ENCODE assay signal across 29 mouse cellular contexts in genomic region chr10:109160730-109161129, GRCm38 (mm10).
"Had no signal": no experiment of that assay in that cellular context is flagged by ENCODE, and none has a peak within 500 bp of the region (broad histone marks: within the 10 kb centered on the region; RNA-seq: fewer than 3 reads in every experiment).

No protein-coding gene starts in this region.

- DNase-seq: left cerebral cortex, postnatal 4 days; liver; liver, embryonic 13.5 days; liver, postnatal 0 days; lung, adult 18-20 months; lung, adult 2 months; lung, embryonic 14.5 days; lung, postnatal 10 days; lung, postnatal 14 days; lung, postnatal 36 days; lung, postnatal 4 days; midbrain, embryonic 14.5 days had no signal

- H3K4me1 ChIP-seq: limb, embryonic 10.5 days; limb, embryonic 12.5 days; limb, embryonic 15.5 days; liver, embryonic 12.5 days; liver, embryonic 13.5 days; liver, embryonic 15.5 days; lung, embryonic 15.5 days; megakaryocyte, embryonic 14.5 days; midbrain, embryonic 10.5 days; midbrain, embryonic 12.5 days; midbrain, embryonic 13.5 days; midbrain, embryonic 15.5 days had no signal

- H3K9ac ChIP-seq: limb, embryonic 12.5 days; limb, embryonic 13.5 days; limb, embryonic 15.5 days; liver, embryonic 12.5 days; liver, embryonic 13.5 days; liver, embryonic 14.5 days; liver, embryonic 15.5 days; liver, postnatal 0 days; lung, embryonic 14.5 days; lung, embryonic 15.5 days; midbrain, embryonic 12.5 days; midbrain, embryonic 13.5 days; midbrain, embryonic 15.5 days had no signal

- H3K9me3 ChIP-seq: limb, embryonic 10.5 days; limb, embryonic 12.5 days; limb, embryonic 13.5 days; limb, embryonic 15.5 days; liver, embryonic 12.5 days; liver, embryonic 15.5 days; lung, embryonic 15.5 days; midbrain, embryonic 10.5 days; midbrain, embryonic 12.5 days; midbrain, embryonic 13.5 days; midbrain, embryonic 15.5 days had no signal

- H3K36me3 ChIP-seq: limb, embryonic 10.5 days; limb, embryonic 12.5 days; limb, embryonic 13.5 days; limb, embryonic 15.5 days; liver, embryonic 12.5 days; liver, embryonic 13.5 days; liver, embryonic 15.5 days; lung, embryonic 15.5 days; midbrain, embryonic 10.5 days; midbrain, embryonic 12.5 days; midbrain, embryonic 13.5 days; midbrain, embryonic 15.5 days had no signal

- H3K4me3 ChIP-seq: limb, embryonic 10.5 days; limb, embryonic 12.5 days; limb, embryonic 13.5 days; limb, embryonic 15.5 days; liver, embryonic 12.5 days; liver, embryonic 13.5 days; liver, embryonic 15.5 days; lung, embryonic 15.5 days; megakaryocyte, embryonic 14.5 days; midbrain, embryonic 10.5 days; midbrain, embryonic 12.5 days; midbrain, embryonic 13.5 days; midbrain, embryonic 15.5 days; myocyte had no signal

- H3K4me2 ChIP-seq: limb, embryonic 12.5 days; limb, embryonic 13.5 days; limb, embryonic 15.5 days; liver, embryonic 11.5 days; liver, embryonic 12.5 days; liver, embryonic 13.5 days; liver, embryonic 15.5 days; lung, embryonic 14.5 days; lung, embryonic 15.5 days; midbrain, embryonic 11.5 days; midbrain, embryonic 12.5 days; midbrain, embryonic 13.5 days; midbrain, embryonic 15.5 days had no signal

- H3K27me3 ChIP-seq: limb, embryonic 12.5 days; limb, embryonic 13.5 days; limb, embryonic 15.5 days; liver, embryonic 12.5 days; liver, embryonic 13.5 days; liver, embryonic 15.5 days; lung, embryonic 15.5 days; megakaryocyte, embryonic 14.5 days; midbrain, embryonic 12.5 days; midbrain, embryonic 13.5 days; midbrain, embryonic 15.5 days had no signal

- H3K27ac ChIP-seq: limb, embryonic 10.5 days; limb, embryonic 12.5 days; limb, embryonic 13.5 days; limb, embryonic 15.5 days; liver, embryonic 12.5 days; liver, embryonic 13.5 days; liver, embryonic 14.5 days; liver, embryonic 15.5 days; lung, embryonic 15.5 days; macrophage; midbrain, embryonic 10.5 days; midbrain, embryonic 12.5 days; midbrain, embryonic 13.5 days; midbrain, embryonic 15.5 days had no signal
